Mouse (Mus musculus) T-cell, adult 66 days (primary cell): ENCODE data around the gene Bco2. TPM values are rescaled to one million over a fixed set of nuclear protein-coding genes. Genes with fewer than 3 reads are reported as not detected.

Experiments
- total RNA-seq, 2 experiments: library from RNA; stranded (reverse); gene quantifications; 3 replicates in 1 of 2; 4 replicates in 1 of 2; pipeline ENCODE4 v1.2.4; 2023

Bco2 gene
- not detected for total RNA-seq

DNA sequence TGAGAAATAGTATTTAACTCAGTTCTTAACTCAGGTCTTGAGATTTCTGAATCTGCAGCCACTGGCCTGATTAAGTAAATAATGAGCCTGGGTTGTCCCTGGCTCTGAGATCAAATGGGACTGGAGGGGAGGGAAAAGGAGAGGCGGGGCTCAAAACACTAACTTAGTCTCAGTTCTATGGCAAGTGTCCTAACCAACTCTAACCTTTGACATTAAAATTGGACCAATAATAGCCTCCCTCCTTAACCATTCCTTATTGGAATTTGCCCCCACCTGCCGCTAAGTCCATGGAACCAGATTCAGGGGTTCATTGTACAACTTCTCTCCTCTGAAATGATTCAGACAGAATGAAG lies at the start of gene Bco2:
Gene Bco2, minus strand, starts transcription at position 88 of the 353 bp plus-strand sequence.

GRCm38 (mm10) chr9:50603189-50603997 lies 48.4 kb upstream of the Bco2 start, which contains the start of the genes Sdhd and Timm8b:
TSS of gene Sdhd (minus strand) at chr9:50603812.
TSS of gene Timm8b (plus strand) at chr9:50603910.

DNA sequence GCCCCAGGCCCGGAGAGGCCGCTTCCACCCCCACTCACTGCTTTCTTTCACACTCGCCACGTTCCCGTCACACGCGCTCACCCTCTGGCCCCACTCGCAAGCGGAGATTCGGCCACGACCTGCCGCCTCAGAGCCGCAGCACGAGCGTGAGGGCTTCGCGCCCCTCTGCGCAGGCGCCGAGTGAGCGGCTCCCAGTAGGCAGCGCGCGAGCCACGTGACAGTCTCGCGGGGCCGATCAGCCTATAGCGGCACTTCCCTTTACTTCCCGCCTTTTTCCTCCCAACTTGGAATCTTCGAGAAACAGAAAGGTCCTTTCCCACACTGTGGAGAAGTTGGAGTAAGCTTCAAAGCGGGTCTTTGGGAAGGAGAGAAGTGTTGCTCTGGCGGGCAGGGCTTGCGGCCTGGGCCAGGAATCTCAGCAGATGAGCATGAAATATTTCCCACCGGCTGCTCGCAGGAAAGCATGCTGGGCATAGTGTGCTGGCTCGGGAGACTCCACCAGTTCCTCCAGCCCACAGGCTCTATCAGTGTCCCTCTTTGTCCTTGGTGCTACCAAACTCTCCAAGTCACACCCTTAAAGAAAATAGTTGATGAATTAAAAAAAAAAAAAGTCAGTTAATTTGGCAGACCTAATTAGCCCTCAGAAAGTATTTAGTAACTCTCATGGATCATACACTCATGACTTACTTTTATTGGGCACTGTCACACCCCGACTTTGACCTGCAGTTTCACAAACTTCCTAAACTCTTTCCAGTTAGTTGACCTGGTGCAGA lies 6.3 kb upstream of the Bco2 start, which contains the start of gene Tex12:
Gene Tex12, minus strand, starts transcription at position 181 of the 773 bp plus-strand sequence.

GRCm38 (mm10) chr9:50554241-50555093 lies 514 bp downstream of the Bco2 start, which contains the start of gene Il18:
TSS of gene Il18 (plus strand) at chr9:50554827.

GRCm38 (mm10) chr9:50528293-50528892 lies 26.6 kb downstream of the Bco2 start, which contains the start of gene Pts:
TSS of gene Pts (minus strand) at chr9:50528724.

DNA sequence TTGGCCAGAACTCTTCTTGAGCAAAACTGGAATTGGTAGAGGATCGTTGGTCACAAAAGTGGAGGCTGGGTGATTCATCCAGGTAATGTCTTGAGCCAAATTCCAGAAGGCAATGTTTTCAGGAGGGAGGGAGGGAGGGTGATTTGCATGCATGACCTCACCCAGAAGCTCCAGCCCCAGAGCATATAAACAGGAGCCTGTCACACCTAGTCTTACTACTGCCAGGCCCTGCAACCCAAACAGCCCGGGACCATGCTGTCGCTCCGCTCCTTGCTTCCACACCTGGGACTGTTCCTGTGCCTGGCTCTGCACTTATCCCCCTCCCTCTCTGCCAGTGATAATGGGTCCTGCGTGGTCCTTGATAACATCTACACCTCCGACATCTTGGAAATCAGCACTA lies 60.7 kb downstream of the Bco2 start, which contains the start of gene Plet1:
Gene Plet1, plus strand, starts transcription at position 215 of the 400 bp plus-strand sequence.

Other genes with a start within 250 kb of the Bco2 start
- 1,000 to 10,000 TPM; 1,956 to 2,009 TPM for gene Rpl10-ps3, start 210.2 kb downstream of the Bco2 start, total RNA-seq
- not detected for gene Plet1, start 60.7 kb downstream of the Bco2 start, total RNA-seq
- 10 to 100 TPM; 44.3 to 47.3 TPM for gene Pts, start 26.5 kb downstream of the Bco2 start, total RNA-seq
- 1 to 10 TPM; 1.8 to 2.5 TPM for gene Il18, start 354 bp downstream of the Bco2 start, total RNA-seq
- gene Tex12, start 6.1 kb upstream of the Bco2 start, total RNA-seq: not detected
- gene Sdhd, start 48.6 kb upstream of the Bco2 start, total RNA-seq: 10 to 100 TPM; 58.0 to 63.2 TPM
- gene Timm8b, start 48.7 kb upstream of the Bco2 start, total RNA-seq: 10 to 100 TPM; 37.2 to 49.8 TPM
- 1 to 10 TPM in 1 of 2 experiments, not detected in 1; 1.2 TPM for gene Pih1d2, start 62.1 kb upstream of the Bco2 start, total RNA-seq
- gene Nkapd1, start 62.3 kb upstream of the Bco2 start, total RNA-seq: 10 to 100 TPM; 35.8 to 41.2 TPM
- 10 to 100 TPM; 25.8 to 43.8 TPM for gene Dlat, start 104.6 kb upstream of the Bco2 start, total RNA-seq
- not detected for gene Dixdc1, start 184.3 kb upstream of the Bco2 start, total RNA-seq
- gene 2310030G06Rik, start 191.4 kb upstream of the Bco2 start, total RNA-seq: not detected
- 1 to 10 TPM in 1 of 2 experiments, not detected in 1; 1.1 TPM for gene Cryab, start 196.1 kb upstream of the Bco2 start, total RNA-seq
- not detected for gene Hspb2, start 197.2 kb upstream of the Bco2 start, total RNA-seq
- gene Fdxacb1, start 213.1 kb upstream of the Bco2 start, total RNA-seq: 10 to 100 TPM in 1 of 2 experiments, 1 to 10 TPM in 1; 6.1 to 11.2 TPM
- 10 to 100 TPM; 17.8 to 21.1 TPM for gene Alg9, start 219.8 kb upstream of the Bco2 start, total RNA-seq
- gene 1110032A03Rik, start 220.3 kb upstream of the Bco2 start, total RNA-seq: 10 to 100 TPM; 11.5 to 11.6 TPM